Mouse (Mus musculus) cortical plate, adult 2 months (tissue): ENCODE measurements around the gene Cttnbp2nl. TPM values are rescaled to one million over a fixed set of nuclear protein-coding genes. Genes with fewer than 3 reads are reported as not detected.
A peak's percentile ranks its signal among the peaks of the same experiment; 100 is the strongest.

Experiments
- H3K27ac ChIP-seq: fragments of 200-500 bp; 2 replicates; pipeline ENCODE4 v1.5.1; 2012; ENCODE audit warnings: low read length, control low read depth, inconsistent platforms; ENCODE audit not compliant: insufficient read depth
- H3K4me1 ChIP-seq: fragments of 200-500 bp; 2 replicates; pipeline ENCODE4 v1.6.1; 2011; ENCODE audit warnings: low read length; ENCODE audit not compliant: control insufficient read depth, insufficient read depth
- H3K4me3 ChIP-seq: fragments of 200-500 bp; 2 replicates; pipeline ENCODE4 v1.5.1; 2011; ENCODE audit warnings: mild to moderate bottlenecking, low read length, control low read depth; ENCODE audit not compliant: insufficient read depth
- CTCF ChIP-seq: fragments of 200-500 bp; IDR thresholded peaks from 2 replicates; pipeline ENCODE4 v1.5.1; 2011; ENCODE audit warnings: mild to moderate bottlenecking, control low read depth, low read length; ENCODE audit not compliant: insufficient read depth; ENCODE audit errors: extremely low read depth
- POLR2A ChIP-seq: fragments of 200-500 bp; IDR thresholded peaks from 2 replicates; pipeline ENCODE4 v1.6.1; 2011; ENCODE audit warnings: mild to moderate bottlenecking, low read length, control low read depth; ENCODE audit not compliant: insufficient read depth; ENCODE audit errors: extremely low read depth
- polyA plus RNA-seq: library from polyadenylated mRNA; depleted of rRNA; stranded (reverse); fragments of >200 nt; gene quantifications from 2 replicates; pipeline ENCODE4 v1.2.3, GENCODE M21; 2012

Gene Cttnbp2nl
- polyA plus RNA-seq, 1 experiment: 6.8 TPM

DNA sequence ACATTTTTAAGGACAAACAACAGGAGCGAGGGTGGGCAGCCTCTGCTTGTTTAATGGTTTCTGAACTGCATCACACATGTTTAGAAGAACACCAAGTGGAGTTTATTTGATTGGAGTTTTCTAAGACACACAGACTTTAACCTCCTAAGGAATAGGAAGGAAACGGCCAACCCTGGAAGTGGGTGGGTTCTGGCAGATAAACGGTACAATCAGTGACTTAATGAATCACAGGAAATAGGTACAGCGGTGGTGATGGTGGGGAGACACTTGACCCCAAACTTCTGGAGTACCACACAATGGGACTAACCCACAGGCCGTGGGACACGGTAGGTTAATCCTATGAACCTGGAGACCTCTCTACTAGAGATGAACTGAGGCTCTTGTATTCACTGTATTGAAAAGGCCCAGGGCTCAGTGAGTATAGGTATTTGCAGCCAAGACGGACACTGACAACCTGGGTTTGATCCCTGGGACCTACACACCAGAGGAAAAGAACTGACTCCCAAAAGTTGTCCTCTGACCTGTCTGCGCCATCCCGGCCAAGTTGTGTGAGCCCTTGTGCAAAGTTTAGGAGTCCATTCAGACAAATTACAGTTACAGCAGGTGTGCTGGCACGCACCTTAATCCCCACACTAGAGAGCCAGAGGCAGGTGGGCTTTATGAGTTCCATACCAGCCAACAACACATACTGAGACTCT, 34.7 kb downstream of the Cttnbp2nl start:
- TF ChIP-seq POLR2A: no peak
- TF ChIP-seq CTCF: no peak
- peaks cover 6% of the 10 kb centered on the region for H3K4me1 ChIP-seq
- 0 out of 2 replicates have a peak overlapping the region, but pooled peaks have one; percentile 57 for H3K27ac ChIP-seq
- H3K4me3 ChIP-seq: no peak overlapping the region

GRCm38 (mm10) chr3:105017314-105017713, 35.6 kb downstream of the Cttnbp2nl start:
- Histone ChIP-seq H3K4me3 (no peak overlapping the region), H3K27ac (peak overlapping the region; percentile 42), H3K4me1 (peaks cover 6% of the 10 kb centered on the region)
- TF ChIP-seq POLR2A (no peak), CTCF (no peak)

DNA sequence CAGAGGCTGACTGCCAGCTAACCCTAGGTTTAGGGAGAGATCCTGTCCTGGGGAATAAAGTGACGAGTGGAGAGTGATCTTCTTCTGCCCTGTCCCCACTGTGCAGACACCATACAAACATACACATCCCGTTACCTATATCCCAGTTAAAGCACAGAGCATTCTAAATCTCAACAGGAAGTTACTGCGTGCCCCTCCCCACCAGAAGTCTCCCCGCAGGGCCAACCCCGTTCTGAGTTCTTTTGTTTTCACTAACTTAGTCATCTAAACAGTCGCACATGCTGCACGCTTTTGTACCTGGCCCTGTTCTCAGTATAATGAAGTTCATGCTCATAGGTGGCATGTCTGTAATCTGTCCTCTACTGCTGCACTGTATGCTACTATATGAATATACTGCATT, 36.7 kb downstream of the Cttnbp2nl start:
- H3K4me3 ChIP-seq: no peak overlapping the region
- no peak for TF ChIP-seq CTCF
- TF ChIP-seq POLR2A: no peak
- peak overlapping the region; percentile 84 for H3K27ac ChIP-seq
- H3K4me1 ChIP-seq: 0 out of 2 replicates have a peak, but pooled peaks cover 4% of the 10 kb centered on the region

DNA sequence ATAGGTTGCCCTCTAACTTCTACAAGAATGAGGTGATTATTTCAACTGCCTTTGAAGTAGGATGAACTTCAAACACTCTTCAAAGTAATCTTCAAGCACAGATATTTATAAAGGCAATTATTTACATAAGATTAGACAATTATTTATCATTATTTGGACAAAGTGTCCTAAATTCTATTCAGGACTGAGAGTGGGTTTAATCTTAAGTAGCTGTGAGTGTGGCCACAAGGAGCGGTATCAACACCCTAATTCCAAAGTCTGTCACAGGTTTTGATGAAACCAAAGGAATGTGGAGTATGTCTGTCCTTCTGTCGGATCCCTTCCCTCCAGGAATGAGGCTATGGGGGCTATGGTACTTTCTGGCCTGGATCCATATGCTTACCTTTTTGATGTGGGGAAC, 38.0 kb downstream of the Cttnbp2nl start:
- no peak for TF ChIP-seq CTCF
- TF ChIP-seq POLR2A: no peak
- Histone ChIP-seq H3K27ac (no peak overlapping the region), H3K4me3 (no peak overlapping the region), H3K4me1 (0 out of 2 replicates have a peak, but pooled peaks cover 2% of the 10 kb centered on the region)

GRCm38 (mm10) chr3:105012696-105013313, 40.1 kb downstream of the Cttnbp2nl start:
- no peak overlapping the region for H3K4me3 ChIP-seq
- no peak overlapping the region for H3K27ac ChIP-seq
- H3K4me1 ChIP-seq: 0 out of 2 replicates have a peak, but pooled peaks cover 2% of the 10 kb centered on the region
- TF ChIP-seq CTCF (no peak), POLR2A (no peak)

DNA sequence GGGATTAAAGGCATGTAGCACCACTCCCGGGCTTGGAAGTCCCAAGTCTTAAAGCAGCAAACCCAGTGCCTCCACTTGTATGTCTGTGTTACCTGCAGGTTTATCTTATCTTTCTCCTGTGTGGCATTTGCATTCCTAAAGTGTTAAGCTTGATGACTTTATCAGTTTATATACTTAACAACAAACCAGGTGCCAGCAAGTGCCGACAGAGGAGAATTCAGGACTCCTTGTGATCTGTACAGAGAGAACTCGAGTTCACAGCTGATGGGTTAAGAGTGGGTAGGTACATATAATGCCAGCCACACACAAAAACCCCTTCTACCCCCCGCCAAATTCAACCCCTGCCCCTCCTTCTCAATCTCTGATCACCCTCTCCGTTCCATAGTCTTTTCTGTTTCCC, 41.1 kb downstream of the Cttnbp2nl start:
- H3K4me1 ChIP-seq: 0 out of 2 replicates have a peak, but pooled peaks cover 2% of the 10 kb centered on the region
- TF ChIP-seq POLR2A (no peak), CTCF (no peak)
- H3K4me3 ChIP-seq: no peak overlapping the region
- H3K27ac ChIP-seq: no peak overlapping the region

- Histone ChIP-seq H3K27ac (no peak overlapping the region), H3K4me1 (no peaks in the 10 kb centered on the region), H3K4me3 (no peak overlapping the region)
- no peak for TF ChIP-seq CTCF
- TF ChIP-seq POLR2A: no peak
Observed at GRCm38 (mm10) chr3:105010681-105011339, 42.1 kb downstream of the Cttnbp2nl start.

DNA sequence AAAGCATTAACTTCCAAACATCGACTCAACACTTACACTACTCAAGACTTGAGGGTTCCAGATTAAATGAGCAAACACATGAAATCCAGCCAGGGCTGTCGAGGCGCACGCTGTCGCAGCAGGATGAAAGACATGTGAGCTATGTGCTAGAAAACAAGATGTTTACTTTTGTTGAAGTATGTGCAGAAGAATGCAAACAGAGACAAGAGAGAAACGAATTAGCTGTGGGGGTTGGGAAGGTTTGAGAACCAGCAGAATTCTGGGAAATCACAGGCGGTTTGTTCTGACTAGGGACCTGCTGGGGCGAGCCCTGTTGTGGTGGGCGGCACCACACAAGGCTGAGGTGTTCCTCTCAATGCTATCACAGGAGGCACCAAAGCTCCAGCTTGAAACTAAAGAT, 44.9 kb downstream of the Cttnbp2nl start:
- H3K4me3 ChIP-seq: no peak overlapping the region
- TF ChIP-seq CTCF (no peak), POLR2A (no peak)
- H3K27ac ChIP-seq: no peak overlapping the region
- peaks cover 3% of the 10 kb centered on the region; the same call in 1 of the 2 replicates for H3K4me1 ChIP-seq

- Histone ChIP-seq H3K4me3 (no peak overlapping the region), H3K4me1 (peaks cover 3% of the 10 kb centered on the region; the same call in 1 of the 2 replicates), H3K27ac (no peak overlapping the region)
- no peak for TF ChIP-seq POLR2A
- no peak for TF ChIP-seq CTCF
Observed at GRCm38 (mm10) chr3:105006101-105006500, 46.8 kb downstream of the Cttnbp2nl start.

DNA sequence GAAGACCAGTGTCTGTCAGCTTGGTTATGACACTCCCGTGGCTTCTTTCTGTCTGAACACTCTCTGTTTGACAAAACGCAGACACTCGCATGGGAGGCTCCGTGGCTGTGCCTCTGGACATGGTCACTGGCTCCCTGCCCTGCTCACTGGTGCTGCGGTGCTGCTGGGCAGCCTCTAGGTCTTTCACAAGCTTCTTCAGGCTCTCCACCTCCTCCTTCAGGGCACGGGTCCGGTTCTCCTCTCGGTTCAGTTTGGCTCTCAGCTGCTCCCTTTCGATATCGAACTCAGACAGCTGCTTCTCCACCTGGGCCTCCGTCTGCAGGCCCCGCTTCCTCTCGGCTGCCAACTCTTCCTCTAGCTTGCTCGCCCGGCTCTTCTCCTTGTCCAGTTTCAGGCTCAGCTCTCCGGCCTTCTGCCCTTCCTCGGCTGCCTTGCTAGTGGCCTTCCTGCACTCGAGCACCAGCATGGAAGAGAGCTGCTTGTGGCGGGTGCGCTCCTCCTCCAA, 47.3 kb downstream of the Cttnbp2nl start:
- Histone ChIP-seq H3K27ac (no peak overlapping the region), H3K4me3 (no peak overlapping the region), H3K4me1 (peaks cover 3% of the 10 kb centered on the region; the same call in 1 of the 2 replicates)
- TF ChIP-seq CTCF (no peak), POLR2A (no peak)
